Mouse (Mus musculus) forebrain, embryonic 16.5 days (tissue): Measurements from ENCODE around the gene Hist1h2ac. TPM values are rescaled to one million over a fixed set of nuclear protein-coding genes. Genes with fewer than 3 reads are reported as not detected.
A peak's percentile ranks its signal among the peaks of the same experiment; 100 is the strongest.
"Not testable (repeated sequence)": the region's sequence is repeated elsewhere in the genome, so short reads cannot be mapped to it uniquely, and the experiment has no call there.

Source experiments
- ATAC-seq: fragments of 200-750 bp; cut with Nextera tagmentation; 2 replicates; pipeline ENCODE4 v1.8.0; 2017; ENCODE audit warnings: mild to moderate bottlenecking, moderate library complexity
- H3K27ac ChIP-seq: fragments of 300-500 bp; sonication (generic); 2 replicates; pipeline ENCODE4 v1.5.1; 2014; ENCODE audit warnings: low read length, control low read depth
- H3K27me3 ChIP-seq: fragments of 300-500 bp; sonication (generic); replicated peaks from 2 replicates; pipeline ENCODE4 v1.6.1; 2014; ENCODE audit warnings: low read length; ENCODE audit not compliant: control insufficient read depth, insufficient read depth
- H3K36me3 ChIP-seq: fragments of 300-500 bp; sonication (generic); 2 replicates; pipeline ENCODE4 v1.6.1; 2014; ENCODE audit not compliant: control insufficient read depth, insufficient read depth
- H3K4me1 ChIP-seq: fragments of 300-500 bp; sonication (generic); replicated peaks from 2 replicates; pipeline ENCODE4 v1.6.1; 2014; ENCODE audit warnings: low read length; ENCODE audit not compliant: control insufficient read depth, insufficient read depth
- H3K4me2 ChIP-seq: fragments of 300-500 bp; sonication (generic); 2 replicates; pipeline ENCODE4 v1.6.1; 2014; ENCODE audit warnings: mild to moderate bottlenecking, low read length, control low read depth
- H3K4me3 ChIP-seq: fragments of 300-500 bp; sonication (generic); replicated peaks from 2 replicates; pipeline ENCODE4 v1.5.1; 2014; ENCODE audit warnings: mild to moderate bottlenecking, low read length, control low read depth
- H3K9ac ChIP-seq: fragments of 300-500 bp; sonication (generic); replicated peaks from 2 replicates; pipeline ENCODE4 v1.6.1; 2014; ENCODE audit warnings: low read depth, low read length, control low read depth
- H3K9me3 ChIP-seq: fragments of 300-500 bp; sonication (generic); 2 replicates; pipeline ENCODE4 v1.6.1; 2016; ENCODE audit warnings: low read length; ENCODE audit not compliant: control insufficient read depth
- WGBS: fragments of 180-500 bp; shearing (Covaris S2); extraction: QIAGEN DNeasy Blood & Tissue Kit; methylation state at CpG from one replicate; pipeline ENCODE4 v1.1.7; 2014; 5-methylcytosine and 5-hydroxymethylcytosine counted together
- polyA plus RNA-seq: library from polyadenylated mRNA; unstranded; fragments of >200 nt; fragmentation: Nextera tagmentation; extraction: Ambion mirVana; gene quantifications from 2 replicates; pipeline ENCODE4 v1.2.1, GENCODE M21; 2015

The Hist1h2ac gene
- polyA plus RNA-seq, 1 experiment from 2014 or later = 0.80 TPM

DNA sequence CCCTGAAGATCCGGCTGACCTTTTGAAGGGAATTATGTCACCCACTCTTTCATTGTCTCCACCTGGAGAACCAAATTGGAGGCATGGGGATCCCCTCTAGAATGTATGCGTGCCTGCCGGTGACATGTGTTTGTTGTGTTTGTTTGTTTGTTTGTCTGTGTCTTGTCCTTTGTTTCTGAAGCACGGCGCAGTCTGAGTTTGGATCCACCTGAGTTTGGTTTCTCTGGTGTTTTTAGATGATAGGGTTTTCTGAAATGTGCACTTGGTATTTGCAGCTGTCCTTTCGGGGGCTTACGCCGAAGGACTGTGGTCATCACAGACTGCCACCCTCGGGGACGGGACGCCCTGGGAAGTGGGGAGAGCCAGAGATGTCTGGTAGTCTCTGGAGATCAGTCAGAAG, 33.4 kb upstream of the Hist1h2ac start:
- ATAC-seq = no peak
- H3K36me3 ChIP-seq = no peaks in the 10 kb centered on the region
- no peak overlapping the region for H3K4me2 ChIP-seq
- H3K9me3 ChIP-seq = no peaks in the 10 kb centered on the region
- no peak overlapping the region for H3K4me3 ChIP-seq
- H3K9ac ChIP-seq = no peak overlapping the region
- no peak overlapping the region for H3K27ac ChIP-seq
- no peaks in the 10 kb centered on the region for H3K4me1 ChIP-seq
- H3K27me3 ChIP-seq = no peaks in the 10 kb centered on the region
- 63% methylated on average over 11 of the region's 11 CpGs for WGBS

DNA sequence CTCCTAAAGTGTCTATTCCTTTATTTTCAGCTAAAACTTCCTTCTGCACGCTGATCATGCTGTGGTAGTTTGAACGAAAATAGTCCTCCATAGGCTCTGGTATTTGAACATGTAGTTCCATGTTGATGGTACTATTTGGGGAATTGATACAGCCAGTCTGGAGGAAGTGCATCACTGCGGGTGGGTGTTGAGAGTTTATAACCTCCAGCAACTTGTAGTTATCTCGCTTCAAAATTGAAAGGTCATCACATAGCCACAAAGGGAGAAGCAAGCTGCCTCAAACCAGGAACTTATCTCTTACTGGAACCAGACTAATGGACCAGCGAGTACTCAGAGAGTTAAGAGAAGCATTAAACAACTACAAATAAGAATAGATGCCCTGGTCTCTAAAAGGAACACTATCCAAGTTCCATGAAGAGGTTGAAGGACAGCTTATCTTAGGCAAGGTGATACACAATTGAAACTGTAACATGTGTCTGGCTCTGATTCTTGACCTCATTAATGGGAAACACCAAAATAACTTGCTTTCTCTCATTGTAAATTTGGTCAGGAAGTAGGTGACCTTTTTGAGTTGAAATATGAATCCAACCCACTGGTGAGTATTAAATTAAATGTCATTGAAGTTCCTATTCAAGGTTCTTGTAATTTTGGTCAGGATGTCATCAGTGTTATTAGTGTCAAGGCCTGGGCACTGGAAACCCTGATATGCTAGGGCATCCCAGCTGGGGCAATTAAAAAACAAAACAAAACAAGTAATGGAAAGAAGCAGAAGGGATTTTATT, 32.7 kb upstream of the Hist1h2ac start:
- ATAC-seq = no peak
- WGBS = 87% methylated on average over 5 of the region's 5 CpGs

DNA sequence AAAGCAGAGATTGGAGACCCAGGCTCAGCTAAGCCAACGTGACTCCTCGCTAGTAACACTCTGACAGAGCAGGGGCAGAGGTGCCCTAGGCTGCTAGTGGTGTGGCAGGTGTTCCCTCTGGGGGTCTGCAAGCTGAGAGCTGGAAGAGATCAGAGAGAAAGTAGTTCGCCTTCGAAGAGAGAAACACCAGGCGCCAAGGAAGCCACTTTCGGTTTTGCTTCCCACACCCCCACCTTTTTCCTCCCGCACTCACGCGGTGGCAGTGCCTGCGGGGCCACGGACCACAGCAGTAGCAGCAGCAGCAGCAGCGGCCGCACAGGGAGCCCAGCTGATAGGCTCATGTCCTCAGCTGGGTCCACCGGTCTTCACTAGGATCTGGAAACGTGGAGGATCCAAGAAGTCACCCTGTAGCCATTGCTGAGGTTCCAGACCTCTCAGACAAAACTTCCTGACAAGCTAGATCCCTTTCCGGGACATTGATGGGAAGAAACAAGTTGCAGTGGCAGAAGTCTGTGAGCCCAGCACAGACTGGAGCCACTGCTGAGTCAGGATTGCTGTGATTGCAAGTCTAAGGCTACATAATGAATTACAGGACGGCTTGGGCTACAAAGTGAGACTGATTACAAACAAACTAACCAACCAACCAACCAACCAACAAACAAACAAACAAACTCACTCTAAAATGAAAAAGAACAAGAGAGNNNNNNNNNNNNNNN, 26.8 kb upstream of the Hist1h2ac start, which contains the start of gene Hfe:
Gene Hfe, minus strand, starts transcription at position 481 of the 716 bp plus-strand sequence.
- Histone ChIP-seq H3K36me3 (no peaks in the 10 kb centered on the region), H3K27ac (no peak within 1 kb of the TSS), H3K4me3 (peak within 1 kb of the TSS; percentile 35), H3K4me1 (peaks cover 12% of the 10 kb centered on the region), H3K27me3 (no peaks in the 10 kb centered on the region; the same call in 1 of the 2 replicates), H3K9me3 (no peaks in the 10 kb centered on the region), H3K4me2 (peak within 1 kb of the TSS; percentile 56), H3K9ac (peak within 1 kb of the TSS; percentile 43)
- 0 out of 2 replicates have a peak, but pooled peaks have one; percentile 40 for ATAC-seq
- WGBS = 5% methylated on average over 17 of the region's 17 CpGs

More for the DNA sequence above, 32.7 kb upstream of the Hist1h2ac start:
- H3K4me3 ChIP-seq = no peak overlapping the region
- H3K9ac ChIP-seq = no peak overlapping the region
- no peak overlapping the region for H3K4me2 ChIP-seq
- H3K27me3 ChIP-seq = no peaks in the 10 kb centered on the region
- no peaks in the 10 kb centered on the region for H3K9me3 ChIP-seq
- no peaks in the 10 kb centered on the region for H3K4me1 ChIP-seq
- H3K27ac ChIP-seq = no peak overlapping the region
- no peaks in the 10 kb centered on the region for H3K36me3 ChIP-seq

DNA sequence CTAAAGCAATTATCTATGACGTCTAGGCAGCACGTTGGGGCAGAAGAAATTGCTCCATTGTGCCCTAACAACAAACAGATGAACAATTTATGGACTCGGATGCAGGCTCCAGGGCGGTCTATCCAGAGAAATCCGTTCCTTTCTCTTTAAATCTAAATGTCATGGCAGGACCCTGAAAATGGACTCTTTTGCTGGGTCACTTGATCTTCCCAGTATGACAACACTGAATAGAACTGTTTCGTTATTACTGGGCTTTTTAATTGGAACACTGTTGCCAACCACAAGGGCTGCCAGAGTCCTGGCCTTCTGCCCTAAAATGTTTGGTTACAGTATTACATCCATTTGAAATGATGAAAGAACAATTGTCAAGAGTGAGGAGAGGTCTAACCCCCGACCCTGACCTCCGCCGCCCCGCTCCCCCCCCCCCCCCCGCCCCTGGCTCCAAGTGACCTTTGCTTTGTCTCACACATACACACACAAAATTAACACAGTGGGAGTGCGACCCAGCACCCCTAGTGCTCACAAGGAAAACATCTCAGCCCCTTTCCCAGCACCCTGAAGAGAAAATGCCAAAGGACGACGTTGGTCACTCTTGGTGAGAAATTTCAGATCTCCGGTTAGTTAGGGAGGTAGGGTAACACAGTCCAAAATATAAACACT, 26.1 kb upstream of the Hist1h2ac start:
- Histone ChIP-seq H3K27ac (no peak overlapping the region), H3K27me3 (no peaks in the 10 kb centered on the region; the same call in 1 of the 2 replicates), H3K9me3 (no peaks in the 10 kb centered on the region), H3K36me3 (no peaks in the 10 kb centered on the region), H3K4me1 (peaks cover 12% of the 10 kb centered on the region), H3K4me2 (peak overlapping the region; percentile 56), H3K9ac (peak overlapping the region; percentile 43), H3K4me3 (peak overlapping the region; percentile 35)
- ATAC-seq = no peak
- WGBS = 15% methylated on average over 15 of the region's 15 CpGs

DNA sequence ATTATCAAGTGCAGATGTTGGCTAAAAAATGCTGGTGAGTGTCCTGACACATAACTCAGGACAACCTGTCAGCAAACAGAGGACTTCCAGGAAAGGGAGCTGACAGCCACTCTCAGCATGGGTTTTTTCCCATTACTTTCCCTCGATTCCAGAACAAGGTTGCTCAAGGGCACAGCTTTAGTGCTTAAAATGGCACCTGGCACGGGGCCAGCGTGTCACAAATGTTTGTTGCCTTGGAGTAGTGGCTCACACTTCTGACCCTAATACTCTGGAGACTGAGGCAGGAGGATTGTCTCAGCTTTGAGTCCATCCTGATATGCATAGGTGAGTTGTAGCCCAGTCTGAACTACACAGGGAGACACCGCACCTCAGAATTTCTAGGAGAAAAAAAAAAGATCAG, 24.9 kb upstream of the Hist1h2ac start:
- Histone ChIP-seq H3K27ac (no peak overlapping the region), H3K36me3 (no peaks in the 10 kb centered on the region)
- no peak for ATAC-seq

DNA sequence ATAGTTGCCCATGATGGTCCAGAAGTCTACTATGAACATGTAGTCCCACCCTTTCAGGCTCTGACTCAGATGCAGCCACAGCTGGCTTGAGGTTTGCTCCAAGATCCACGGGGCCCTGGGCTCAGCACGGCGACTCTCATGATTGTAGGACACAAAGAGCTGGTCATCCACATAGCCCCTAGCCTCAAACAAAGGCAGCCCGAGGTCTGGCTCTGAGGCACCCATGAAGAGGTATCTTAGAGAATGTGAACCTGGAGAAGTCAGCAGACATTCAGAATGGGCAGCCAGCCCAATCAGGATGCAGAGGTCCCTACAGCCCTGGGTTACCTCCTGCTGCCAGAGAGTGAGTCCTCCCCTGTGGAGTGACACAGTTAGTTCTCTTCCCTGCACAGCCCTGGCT, 24.3 kb upstream of the Hist1h2ac start:
- 87% methylated on average over 4 of the region's 4 CpGs for WGBS
- H3K4me1 ChIP-seq = peaks cover 12% of the 10 kb centered on the region
- H3K9ac ChIP-seq = no peak overlapping the region
- H3K27me3 ChIP-seq = no peaks in the 10 kb centered on the region; the same call in 1 of the 2 replicates
- no peaks in the 10 kb centered on the region for H3K9me3 ChIP-seq
- no peak overlapping the region for H3K4me3 ChIP-seq
- H3K4me2 ChIP-seq = no peak overlapping the region
- no peak for ATAC-seq
- no peak overlapping the region for H3K27ac ChIP-seq
- H3K36me3 ChIP-seq = no peaks in the 10 kb centered on the region

More for the DNA sequence above, 24.9 kb upstream of the Hist1h2ac start:
- no peaks in the 10 kb centered on the region; the same call in 1 of the 2 replicates for H3K27me3 ChIP-seq
- H3K4me1 ChIP-seq = peaks cover 12% of the 10 kb centered on the region
- no peak overlapping the region for H3K4me2 ChIP-seq
- WGBS = 82% methylated on average over 4 of the region's 4 CpGs
- H3K9me3 ChIP-seq = no peaks in the 10 kb centered on the region
- H3K4me3 ChIP-seq = no peak overlapping the region
- no peak overlapping the region for H3K9ac ChIP-seq

DNA sequence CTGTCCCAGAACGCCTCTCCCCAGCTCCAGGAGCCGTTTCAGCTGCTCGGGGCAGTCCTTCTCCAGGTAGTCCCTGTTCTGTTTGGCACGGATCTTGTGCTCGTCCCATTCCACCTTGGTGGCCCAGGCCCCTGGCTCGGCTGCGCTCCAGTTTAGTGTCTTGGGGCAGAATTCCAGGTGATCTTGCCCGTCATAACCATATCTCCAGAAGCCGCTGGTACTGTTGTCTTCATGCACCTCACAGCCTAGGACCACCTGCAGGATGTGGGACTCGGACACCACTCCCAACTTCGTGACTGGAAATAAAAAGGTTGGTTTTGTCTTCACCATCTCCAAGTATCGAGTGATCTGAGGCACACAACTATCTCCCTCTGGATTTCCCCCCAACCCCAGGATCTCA, 23.0 kb upstream of the Hist1h2ac start:
- WGBS = 91% methylated on average over 12 of the region's 12 CpGs

DNA sequence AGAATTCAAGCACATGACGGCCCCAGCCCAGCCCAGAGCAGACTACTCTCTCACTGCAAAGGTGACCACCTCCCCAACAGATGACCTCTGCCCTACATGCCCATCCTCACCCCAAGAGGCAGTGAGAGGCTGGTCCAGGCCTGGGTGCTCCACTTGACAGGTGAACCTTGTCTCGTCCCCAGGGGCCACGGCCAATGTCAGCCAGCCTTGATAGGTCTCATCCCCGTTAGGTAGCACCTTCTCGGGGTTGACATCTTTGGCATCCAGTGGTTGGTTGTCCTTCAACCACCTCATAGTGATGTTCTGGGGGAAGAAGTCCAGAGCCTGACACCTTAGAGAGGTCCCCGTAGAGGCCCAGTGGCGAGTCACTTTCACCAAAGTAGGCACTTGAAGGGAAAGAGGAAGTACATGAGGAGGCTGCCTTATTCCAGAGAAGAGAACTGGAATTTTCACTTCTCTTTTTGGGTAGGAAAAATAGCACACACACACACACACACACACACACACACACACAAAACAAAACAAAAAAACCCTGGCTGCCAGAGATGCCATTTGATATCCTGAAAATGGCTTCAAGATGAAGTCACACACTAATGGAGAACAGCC, 22.1 kb upstream of the Hist1h2ac start:
- ATAC-seq = no peak
- H3K27me3 ChIP-seq = no peaks in the 10 kb centered on the region
- H3K4me1 ChIP-seq = peaks cover 12% of the 10 kb centered on the region
- WGBS = 97% methylated on average over 7 of the region's 7 CpGs
- H3K9me3 ChIP-seq = no peaks in the 10 kb centered on the region
- no peaks in the 10 kb centered on the region for H3K36me3 ChIP-seq
- no peak overlapping the region for H3K9ac ChIP-seq
- no peak overlapping the region for H3K27ac ChIP-seq
- H3K4me3 ChIP-seq = no peak overlapping the region
- no peak overlapping the region for H3K4me2 ChIP-seq

More for the DNA sequence above, 23.0 kb upstream of the Hist1h2ac start:
- Histone ChIP-seq H3K4me3 (no peak overlapping the region), H3K4me1 (peaks cover 12% of the 10 kb centered on the region), H3K9me3 (no peaks in the 10 kb centered on the region), H3K4me2 (no peak overlapping the region), H3K27ac (no peak overlapping the region), H3K36me3 (no peaks in the 10 kb centered on the region), H3K27me3 (no peaks in the 10 kb centered on the region; the same call in 1 of the 2 replicates), H3K9ac (no peak overlapping the region)
- ATAC-seq = no peak

DNA sequence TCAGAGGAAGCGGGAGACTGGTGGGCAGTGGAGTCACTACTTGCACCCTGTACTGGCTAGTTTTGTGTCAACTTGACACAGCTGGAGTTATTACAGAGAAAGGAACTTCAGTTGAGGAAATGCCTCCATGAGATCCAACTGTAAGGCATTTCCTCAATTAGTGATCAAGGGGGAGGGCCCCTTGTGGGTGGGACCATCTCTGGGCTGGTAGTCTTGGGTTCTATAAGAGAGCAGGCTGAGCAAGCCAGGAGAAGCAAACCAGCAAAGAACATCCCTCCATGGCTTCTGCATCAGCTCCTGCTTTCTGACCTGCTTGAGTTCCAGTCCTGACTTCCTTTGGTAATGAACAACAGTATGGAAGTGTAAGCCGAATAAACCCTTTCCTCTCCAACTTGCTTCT, 19.1 kb upstream of the Hist1h2ac start:
- 86% methylated on average over 2 of the region's 2 CpGs for WGBS
- H3K4me3 ChIP-seq, H3K27me3 ChIP-seq, ATAC-seq, H3K9me3 ChIP-seq, H3K9ac ChIP-seq, H3K27ac ChIP-seq, H3K36me3 ChIP-seq, H3K4me2 ChIP-seq, H3K4me1 ChIP-seq: not testable (repeated sequence)
